Mouse (Mus musculus): ENCODE measurements around the gene Dnaja4. TPM values are rescaled to one million over a fixed set of nuclear protein-coding genes. Genes with fewer than 3 reads are reported as not detected.

Dnaja4 gene
- 25.8 and 27.8 TPM in 2 replicates for polyA plus RNA-seq (2015; fragmentation: Nextera tagmentation; extraction: Ambion mirVana)

GRCm38 (mm10) chr9:54698318-54699086 is at the start of gene Dnaja4:
Gene Dnaja4, plus strand, starts transcription at chr9:54698873.
- peak within 1 kb of the TSS; percentile 85 for H3K4me2 ChIP-seq
- 56% methylated on average over 17 of the region's 17 CpGs for WGBS
- H3K9ac ChIP-seq: peak within 1 kb of the TSS; percentile 77
- peaks cover 32% of the 10 kb centered on the region for H3K4me1 ChIP-seq (replicated peaks)
- peak within 1 kb of the TSS; percentile 89 for H3K27ac ChIP-seq
- peak within 1 kb of the TSS; percentile 72 for H3K4me3 ChIP-seq
- no peaks in the 10 kb centered on the region for H3K9me3 ChIP-seq (replicated peaks)
- no peaks in the 10 kb centered on the region for H3K36me3 ChIP-seq
- no peaks in the 10 kb centered on the region; the same call in 1 of the 2 replicates for H3K27me3 ChIP-seq
- peak; percentile 7; the same call in 1 of the 2 replicates for ATAC-seq (replicated peaks; ENCODE audit: insufficient number of reproducible peaks, insufficient read depth, low FRiP score, low read depth)

DNA sequence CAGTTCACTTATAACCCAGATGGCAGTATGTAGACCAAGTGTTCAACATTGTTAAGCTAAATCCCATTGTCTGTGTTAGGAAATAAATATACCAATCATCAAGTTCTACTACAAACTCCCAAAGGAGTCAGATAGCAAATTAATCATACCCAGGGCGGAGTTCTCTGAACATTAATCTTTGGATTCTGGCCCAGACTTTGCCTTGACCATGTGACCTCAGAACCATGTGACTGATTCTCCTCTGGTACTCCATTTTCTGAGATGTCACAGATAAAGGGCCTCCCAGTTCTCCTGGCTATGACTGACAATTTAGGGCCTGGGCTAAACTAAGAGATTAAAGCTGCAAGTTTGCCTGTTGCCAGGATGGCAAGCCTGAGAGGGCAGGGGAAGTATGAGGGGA is 49.3 kb upstream of the Dnaja4 start:
- Histone ChIP-seq H3K27ac (no peak overlapping the region), H3K4me2 (no peak overlapping the region), H3K9me3 (replicated peaks) (no peaks in the 10 kb centered on the region), H3K4me1 (replicated peaks) (no peaks in the 10 kb centered on the region), H3K36me3 (no peaks in the 10 kb centered on the region), H3K27me3 (no peaks in the 10 kb centered on the region), H3K9ac (no peak overlapping the region), H3K4me3 (no peak overlapping the region)
- WGBS: 73% methylated on average over 1 of the region's 1 CpGs
- ATAC-seq (replicated peaks; ENCODE audit: insufficient number of reproducible peaks, insufficient read depth, low FRiP score, low read depth): no peak

DNA sequence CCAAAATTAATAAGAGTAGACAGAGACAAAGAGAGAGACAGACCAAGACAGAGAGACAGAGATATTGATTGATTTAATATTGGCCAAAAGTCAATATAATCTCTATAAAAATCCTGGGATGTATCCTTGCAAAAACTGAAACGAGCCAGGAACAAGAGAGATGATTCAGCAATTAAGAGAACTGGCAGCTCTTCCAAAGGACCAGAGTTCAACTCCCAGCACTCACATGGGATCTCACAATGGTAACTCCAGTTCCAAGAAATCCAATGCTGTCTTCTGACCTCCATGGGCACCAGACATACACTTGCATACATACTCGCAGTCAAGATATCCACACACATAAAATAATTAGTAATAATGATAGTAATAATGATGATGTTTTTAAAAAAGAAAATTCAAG is 45.9 kb upstream of the Dnaja4 start:
- Histone ChIP-seq H3K9me3 (replicated peaks) (no peaks in the 10 kb centered on the region), H3K36me3 (no peaks in the 10 kb centered on the region), H3K4me1 (replicated peaks) (no peaks in the 10 kb centered on the region), H3K27me3 (no peaks in the 10 kb centered on the region), H3K27ac (no peak overlapping the region), H3K4me2 (no peak overlapping the region), H3K4me3 (no peak overlapping the region), H3K9ac (no peak overlapping the region)
- no peak for ATAC-seq (replicated peaks; ENCODE audit: insufficient number of reproducible peaks, insufficient read depth, low FRiP score, low read depth)
- WGBS: 69% methylated on average over 2 of the region's 2 CpGs

DNA sequence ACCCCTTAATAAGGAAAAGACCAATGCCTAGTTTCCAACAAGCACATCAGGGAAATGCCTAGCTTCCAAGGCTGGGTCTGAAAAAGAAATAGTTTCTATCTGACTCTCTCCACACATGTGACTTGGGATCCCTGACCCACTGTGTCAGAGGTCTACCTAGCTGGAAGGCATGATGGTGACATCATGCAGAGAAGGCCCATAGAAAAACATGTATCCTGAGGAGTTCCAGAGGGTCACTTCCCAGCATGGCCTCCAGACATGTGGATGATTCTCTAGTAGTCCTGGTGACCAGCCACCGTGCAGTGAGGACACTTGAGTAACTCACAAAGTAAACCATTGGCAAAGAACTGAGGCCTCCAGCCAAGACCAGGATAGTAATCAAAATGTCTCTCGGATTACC is 42.8 kb upstream of the Dnaja4 start:
- Histone ChIP-seq H3K27me3 (no peaks in the 10 kb centered on the region), H3K36me3 (no peaks in the 10 kb centered on the region), H3K4me1 (replicated peaks) (no peaks in the 10 kb centered on the region), H3K27ac (no peak overlapping the region), H3K4me2 (no peak overlapping the region), H3K9me3 (replicated peaks) (no peaks in the 10 kb centered on the region), H3K4me3 (no peak overlapping the region), H3K9ac (no peak overlapping the region)
- no peak for ATAC-seq (replicated peaks; ENCODE audit: insufficient number of reproducible peaks, insufficient read depth, low FRiP score, low read depth)
- WGBS: 68% methylated on average over 2 of the region's 2 CpGs

- Histone ChIP-seq H3K9me3 (replicated peaks) (no peaks in the 10 kb centered on the region), H3K4me1 (replicated peaks) (no peaks in the 10 kb centered on the region; the same call in 1 of the 2 replicates), H3K36me3 (no peaks in the 10 kb centered on the region), H3K4me3 (no peak overlapping the region), H3K4me2 (no peak overlapping the region), H3K27ac (no peak overlapping the region), H3K9ac (no peak overlapping the region), H3K27me3 (no peaks in the 10 kb centered on the region)
- WGBS: 78% methylated on average over 6 of the region's 6 CpGs
- no peak for ATAC-seq (replicated peaks; ENCODE audit: insufficient number of reproducible peaks, insufficient read depth, low FRiP score, low read depth)
Observed at GRCm38 (mm10) chr9:54656402-54656801, 42.3 kb upstream of the Dnaja4 start.

DNA sequence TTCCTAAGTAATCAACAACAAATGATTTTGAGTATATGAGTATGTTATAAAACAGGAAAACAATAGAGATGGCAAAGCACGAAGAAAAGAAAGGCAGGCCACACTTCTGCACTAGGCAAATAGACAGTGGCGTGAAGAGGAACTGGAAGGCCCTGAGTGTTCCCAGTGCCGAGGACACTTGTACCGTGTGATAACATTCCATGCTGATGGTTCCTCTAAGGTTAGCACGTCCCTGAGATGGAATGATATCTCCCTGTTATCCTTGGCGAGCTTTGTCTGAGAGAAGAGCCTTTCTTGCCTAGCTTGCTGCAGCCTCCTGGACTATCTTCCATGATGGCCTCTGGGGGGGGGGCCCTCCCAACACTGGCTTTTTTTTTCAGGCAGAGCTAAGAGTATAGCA is 39.9 kb upstream of the Dnaja4 start:
- Histone ChIP-seq H3K9ac (no peak overlapping the region), H3K4me1 (replicated peaks) (no peaks in the 10 kb centered on the region; the same call in 1 of the 2 replicates), H3K36me3 (no peaks in the 10 kb centered on the region), H3K27ac (no peak overlapping the region), H3K4me2 (no peak overlapping the region), H3K27me3 (no peaks in the 10 kb centered on the region), H3K9me3 (replicated peaks) (no peaks in the 10 kb centered on the region), H3K4me3 (no peak overlapping the region)
- no peak for ATAC-seq (replicated peaks; ENCODE audit: insufficient number of reproducible peaks, insufficient read depth, low FRiP score, low read depth)
- WGBS: 44% methylated on average over 6 of the region's 6 CpGs

- Histone ChIP-seq H3K27ac (no peak within 1 kb of the TSS), H3K4me3 (no peak within 1 kb of the TSS), H3K4me1 (replicated peaks) (no peaks in the 10 kb centered on the region; the same call in 1 of the 2 replicates), H3K9me3 (replicated peaks) (no peaks in the 10 kb centered on the region), H3K4me2 (no peak within 1 kb of the TSS), H3K9ac (no peak within 1 kb of the TSS), H3K27me3 (no peaks in the 10 kb centered on the region), H3K36me3 (no peaks in the 10 kb centered on the region)
- WGBS: 33% methylated on average over 10 of the region's 10 CpGs
- no peak for ATAC-seq (replicated peaks; ENCODE audit: insufficient number of reproducible peaks, insufficient read depth, low FRiP score, low read depth)
Observed at GRCm38 (mm10) chr9:54661605-54662377, 36.9 kb upstream of the Dnaja4 start, which contains the start of gene Acsbg1. Gene Acsbg1, minus strand, starts transcription at chr9:54661870.

GRCm38 (mm10) chr9:54664358-54664757 is 34.3 kb upstream of the Dnaja4 start:
- Histone ChIP-seq H3K4me3 (no peak overlapping the region), H3K4me1 (replicated peaks) (no peaks in the 10 kb centered on the region; the same call in 1 of the 2 replicates), H3K4me2 (no peak overlapping the region), H3K9ac (no peak overlapping the region), H3K27me3 (no peaks in the 10 kb centered on the region), H3K36me3 (no peaks in the 10 kb centered on the region), H3K27ac (no peak overlapping the region), H3K9me3 (replicated peaks) (no peaks in the 10 kb centered on the region)
- WGBS: 74% methylated on average over 9 of the region's 9 CpGs
- ATAC-seq (replicated peaks; ENCODE audit: insufficient number of reproducible peaks, insufficient read depth, low FRiP score, low read depth): no peak

GRCm38 (mm10) chr9:54666116-54666515 is 32.6 kb upstream of the Dnaja4 start:
- 94% methylated on average over 3 of the region's 3 CpGs for WGBS
- Histone ChIP-seq H3K27ac (no peak overlapping the region), H3K4me3 (no peak overlapping the region), H3K36me3 (no peaks in the 10 kb centered on the region), H3K4me2 (no peak overlapping the region), H3K9ac (no peak overlapping the region), H3K9me3 (replicated peaks) (no peaks in the 10 kb centered on the region), H3K4me1 (replicated peaks) (no peaks in the 10 kb centered on the region; the same call in 1 of the 2 replicates), H3K27me3 (no peaks in the 10 kb centered on the region)
- ATAC-seq (replicated peaks; ENCODE audit: insufficient number of reproducible peaks, insufficient read depth, low FRiP score, low read depth): no peak

DNA sequence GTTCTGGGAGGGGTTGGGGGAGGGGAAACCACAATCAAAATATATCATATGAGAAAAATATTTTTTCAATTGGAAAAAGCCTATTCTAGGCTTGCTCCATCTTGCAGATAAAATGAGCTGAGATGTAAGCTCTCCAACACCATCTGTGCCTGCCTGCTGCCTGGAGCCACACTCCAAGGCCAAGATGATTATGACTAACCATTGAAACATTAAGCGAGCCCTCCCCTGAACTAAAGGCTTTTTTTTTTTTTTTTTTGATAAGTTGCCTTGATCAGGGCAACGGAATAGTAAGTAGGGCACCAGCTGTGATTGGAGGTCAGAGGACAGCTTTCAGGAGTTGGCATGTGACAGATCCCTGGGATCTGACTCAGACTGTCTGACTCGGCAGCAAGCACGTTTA is 30.2 kb upstream of the Dnaja4 start:
- WGBS: 61% methylated on average over 4 of the region's 4 CpGs
- H3K27ac ChIP-seq: no peak overlapping the region
- no peak overlapping the region for H3K9ac ChIP-seq
- no peaks in the 10 kb centered on the region for H3K9me3 ChIP-seq (replicated peaks)
- no peak for ATAC-seq (replicated peaks; ENCODE audit: insufficient number of reproducible peaks, insufficient read depth, low FRiP score, low read depth)
- no peak overlapping the region for H3K4me2 ChIP-seq
- H3K4me3 ChIP-seq: no peak overlapping the region
- no peaks in the 10 kb centered on the region for H3K27me3 ChIP-seq
- H3K36me3 ChIP-seq: no peaks in the 10 kb centered on the region
- H3K4me1 ChIP-seq (replicated peaks): no peaks in the 10 kb centered on the region

DNA sequence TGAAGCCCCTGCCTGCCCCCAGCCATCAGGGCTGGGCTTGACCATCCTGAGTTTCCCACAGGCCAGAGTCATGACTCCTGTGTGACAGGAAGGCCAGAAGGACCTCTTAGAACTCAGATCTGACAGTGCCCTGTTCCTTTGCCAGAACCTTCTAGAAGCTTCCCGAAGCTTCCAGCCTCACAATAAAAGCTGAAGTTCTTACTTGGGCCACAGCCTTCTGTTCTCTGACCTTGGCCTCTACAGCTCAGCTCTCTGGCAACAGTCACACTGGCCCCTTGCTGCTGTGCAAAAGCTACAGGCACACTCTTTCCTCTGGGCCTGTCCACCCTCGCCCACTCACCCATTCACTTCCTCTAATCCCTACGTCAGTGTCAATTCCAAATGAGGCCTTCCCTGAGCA is 26.7 kb upstream of the Dnaja4 start:
- Histone ChIP-seq H3K27me3 (no peaks in the 10 kb centered on the region), H3K4me2 (no peak overlapping the region), H3K9me3 (replicated peaks) (no peaks in the 10 kb centered on the region), H3K9ac (no peak overlapping the region), H3K27ac (no peak overlapping the region), H3K4me1 (replicated peaks) (no peaks in the 10 kb centered on the region), H3K4me3 (no peak overlapping the region), H3K36me3 (no peaks in the 10 kb centered on the region)
- ATAC-seq (replicated peaks; ENCODE audit: insufficient number of reproducible peaks, insufficient read depth, low FRiP score, low read depth): no peak
- 71% methylated on average over 3 of the region's 3 CpGs for WGBS

All from heart, embryonic 15.5 days (tissue).